Mouse (Mus musculus) left cerebral cortex, adult 8-10 months (tissue): ENCODE results near the gene Prdm11. TPM values are rescaled to one million over a fixed set of nuclear protein-coding genes. Genes with fewer than 3 reads are reported as not detected.

ENCODE experiments used
- DNase-seq, 2 experiments: peaks; one replicate each; pipeline ENCODE4 v3.0.0; 2022; ENCODE audit warnings: low spot score in 2 of 2
- total RNA-seq, 4 experiments: library from RNA; stranded (reverse); gene quantifications; 2 replicates each; pipeline ENCODE4 v1.2.4; 2022

The Prdm11 gene
- total RNA-seq, 4 experiments from 2014 or later: 21.0 to 22.5 (median 21.5) TPM

- DNase-seq: no peak
Measured at GRCm38 (mm10) chr2:93046509-93046835, 505 bp upstream of the Prdm11 start.

- DNase-seq: peak; percentile 88 to 92
Measured at GRCm38 (mm10) chr2:93045129-93045817, 694 bp downstream of the Prdm11 start.

GRCm38 (mm10) chr2:93043449-93044157, 2.4 kb downstream of the Prdm11 start:
- no peak for DNase-seq

- DNase-seq: no peak
Measured at GRCm38 (mm10) chr2:93041470-93041869, 4.5 kb downstream of the Prdm11 start.

- no peak for DNase-seq
Measured at GRCm38 (mm10) chr2:93040841-93041240, 5.1 kb downstream of the Prdm11 start.

- DNase-seq: no peak
Measured at GRCm38 (mm10) chr2:93039706-93040105, 6.3 kb downstream of the Prdm11 start.

GRCm38 (mm10) chr2:93039043-93039442, 6.9 kb downstream of the Prdm11 start:
- no peak for DNase-seq

GRCm38 (mm10) chr2:93035631-93036030, 10.3 kb downstream of the Prdm11 start:
- no peak for DNase-seq

- DNase-seq: no peak
Measured at GRCm38 (mm10) chr2:93032651-93033050, 13.3 kb downstream of the Prdm11 start.

- no peak for DNase-seq
Measured at GRCm38 (mm10) chr2:93032049-93032448, 13.9 kb downstream of the Prdm11 start.

- DNase-seq: no peak
Measured at GRCm38 (mm10) chr2:93031021-93031420, 14.9 kb downstream of the Prdm11 start.

- no peak for DNase-seq
Measured at GRCm38 (mm10) chr2:93030101-93030500, 15.9 kb downstream of the Prdm11 start.

- DNase-seq: no peak
Measured at GRCm38 (mm10) chr2:93029267-93030060, 16.5 kb downstream of the Prdm11 start.

GRCm38 (mm10) chr2:93028865-93029264, 17.1 kb downstream of the Prdm11 start:
- no peak for DNase-seq

- DNase-seq: no peak
Measured at GRCm38 (mm10) chr2:93027713-93028112, 18.3 kb downstream of the Prdm11 start.

- no peak for DNase-seq
Measured at GRCm38 (mm10) chr2:93024431-93024830, 21.5 kb downstream of the Prdm11 start.

- DNase-seq: no peak
Measured at GRCm38 (mm10) chr2:93018854-93019253, 27.1 kb downstream of the Prdm11 start.

GRCm38 (mm10) chr2:93017151-93017550, 28.8 kb downstream of the Prdm11 start:
- DNase-seq: no peak

- no peak for DNase-seq
Measured at GRCm38 (mm10) chr2:93015041-93015440, 30.9 kb downstream of the Prdm11 start.

GRCm38 (mm10) chr2:93014093-93014937, 31.7 kb downstream of the Prdm11 start:
- DNase-seq: no peak

GRCm38 (mm10) chr2:93013415-93014092, 32.4 kb downstream of the Prdm11 start:
- DNase-seq: no peak
